Mouse (Mus musculus) ovary, postnatal 14 days (tissue): ENCODE results near the gene Olfr1340.
A peak's percentile ranks its signal among the peaks of the same experiment; 100 is the strongest.

Experiments
- DNase-seq: peaks from one replicate; pipeline ENCODE4 v3.0.0; 2022; ENCODE audit warnings: low spot score

Olfr1340 gene

DNA sequence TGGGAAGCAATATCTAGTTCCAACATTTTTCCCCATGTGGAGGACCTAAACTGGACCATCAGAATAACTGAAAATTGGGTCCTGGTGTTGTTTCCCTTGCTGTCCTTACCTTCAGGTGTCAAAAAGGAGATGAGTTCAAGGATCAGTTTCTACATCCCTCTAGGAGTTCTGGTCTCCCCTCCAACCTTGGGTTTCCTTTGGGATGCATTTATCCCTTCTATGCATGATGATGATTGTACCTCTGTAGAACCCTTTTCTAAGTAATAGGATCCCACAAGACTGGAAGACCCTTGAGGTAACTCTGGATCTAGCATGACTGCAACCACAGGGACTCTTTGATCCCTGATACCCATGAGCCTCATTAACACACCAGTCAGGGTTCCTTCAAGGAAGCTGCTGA lies at the start of gene Olfr1340:
Gene Olfr1340, plus strand, starts transcription at position 301 of the 400 bp plus-strand sequence.
- DNase-seq = no peak

DNA sequence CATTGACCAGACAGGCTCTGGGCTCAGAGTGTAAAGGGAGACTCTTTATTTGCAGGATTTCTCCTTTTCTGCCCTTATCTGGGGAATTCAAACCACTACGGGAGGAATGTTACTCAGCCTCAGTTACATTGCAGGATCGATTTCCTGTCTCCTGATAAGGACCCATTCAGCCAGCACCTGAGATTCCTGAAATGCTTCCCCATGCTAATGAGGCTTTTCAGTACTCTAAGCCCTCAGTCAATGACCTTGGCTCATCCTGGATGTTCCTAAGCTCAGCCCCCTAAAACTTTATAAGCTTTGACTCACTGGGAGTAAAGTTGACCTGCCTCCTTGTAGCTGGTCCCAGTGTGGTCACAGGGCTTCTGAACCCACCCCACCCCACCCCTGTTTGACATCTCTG lies 32.9 kb upstream of the Olfr1340 start:
- no peak for DNase-seq

DNA sequence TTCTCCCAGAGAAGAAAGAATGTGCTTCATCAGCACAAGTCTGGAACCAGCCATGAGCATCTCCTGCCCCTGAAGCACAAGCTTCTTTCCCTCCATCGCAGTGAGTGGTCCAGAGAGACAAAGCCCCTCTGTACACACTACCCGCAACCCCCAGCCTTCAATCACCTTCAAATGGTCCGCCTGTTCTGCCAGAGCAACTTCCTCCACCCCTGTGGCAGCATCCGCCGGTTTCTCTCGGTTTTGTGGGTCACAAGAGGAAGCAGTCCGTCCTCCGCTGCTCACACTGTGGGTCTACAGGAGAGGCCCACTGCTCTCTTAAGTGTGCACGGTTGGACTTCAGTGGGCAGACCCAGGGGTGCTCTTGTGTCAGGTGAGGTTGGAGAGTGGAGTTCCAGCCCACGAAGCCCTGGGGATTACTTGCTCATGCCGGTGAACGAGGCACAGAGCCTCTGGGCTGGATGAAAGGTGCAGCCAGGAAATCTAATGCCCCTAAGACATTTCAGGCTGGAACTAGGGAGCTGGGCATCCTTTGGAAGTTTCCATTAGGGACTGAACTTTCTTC lies 27.4 kb upstream of the Olfr1340 start, which contains the start of gene Olfr1342:
Gene Olfr1342, minus strand, starts transcription at position 345 of the 562 bp plus-strand sequence.
- DNase-seq = no peak

DNA sequence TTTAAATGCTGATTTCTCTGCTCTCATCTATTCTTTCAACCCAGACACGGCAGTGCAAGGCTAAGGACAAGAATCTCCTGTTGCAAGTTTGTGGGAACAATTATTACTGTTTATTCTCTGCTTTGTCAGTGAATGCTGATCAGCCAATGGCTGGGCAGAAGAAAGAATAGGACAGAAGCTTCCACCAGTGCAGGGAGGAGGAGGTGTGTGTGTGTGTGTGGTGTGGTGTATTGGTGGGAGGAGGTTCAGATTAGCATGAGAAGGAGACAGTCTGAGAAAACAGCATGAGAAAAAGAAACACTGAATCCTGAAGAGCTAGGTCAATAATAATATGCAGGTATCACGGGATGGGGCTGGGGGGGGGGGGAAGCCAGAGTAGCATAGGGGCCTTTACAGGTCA lies 26.1 kb upstream of the Olfr1340 start:
- DNase-seq = no peak

DNA sequence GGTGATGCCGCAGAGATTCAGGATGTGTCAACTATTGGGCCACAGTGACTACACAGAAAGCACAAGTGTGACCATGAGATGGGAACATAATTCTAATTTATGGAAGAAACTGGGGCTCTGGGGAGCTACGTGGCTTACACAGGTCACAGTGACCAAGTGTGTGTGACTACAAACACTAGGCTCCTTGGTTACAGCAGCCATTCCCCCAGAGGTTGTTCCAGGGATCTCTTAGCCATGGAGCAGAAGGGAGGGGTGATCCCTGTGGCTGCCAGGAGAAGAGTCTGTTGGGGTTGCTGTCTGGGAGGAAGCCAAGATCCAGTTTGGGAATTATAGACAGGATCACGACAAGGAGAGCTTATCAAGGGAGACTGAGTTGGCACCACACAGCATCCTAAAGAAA lies 16.7 kb upstream of the Olfr1340 start, which contains the start of gene Olfr1341:
Gene Olfr1341, plus strand, starts transcription at position 301 of the 400 bp plus-strand sequence.
- DNase-seq = no peak

DNA sequence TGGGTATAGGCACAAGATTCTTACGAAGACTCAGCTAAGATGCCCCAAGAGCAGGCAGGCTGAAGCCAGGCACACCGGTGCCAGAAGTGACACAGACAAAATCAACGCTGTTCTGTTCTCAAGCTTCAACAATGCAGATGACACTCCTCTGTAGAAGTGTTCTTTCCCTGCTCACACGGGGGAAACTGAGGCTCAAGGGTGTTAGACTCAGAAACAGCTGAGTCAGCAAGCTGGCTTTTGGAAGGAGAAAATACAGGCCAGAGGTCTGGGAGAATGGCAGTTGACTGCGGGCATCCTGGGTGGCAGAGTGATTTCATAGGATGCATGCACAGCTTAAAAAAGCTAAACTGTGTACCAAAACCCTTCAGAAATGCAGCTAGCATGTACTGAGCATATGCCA lies 11.9 kb upstream of the Olfr1340 start:
- no peak for DNase-seq

DNA sequence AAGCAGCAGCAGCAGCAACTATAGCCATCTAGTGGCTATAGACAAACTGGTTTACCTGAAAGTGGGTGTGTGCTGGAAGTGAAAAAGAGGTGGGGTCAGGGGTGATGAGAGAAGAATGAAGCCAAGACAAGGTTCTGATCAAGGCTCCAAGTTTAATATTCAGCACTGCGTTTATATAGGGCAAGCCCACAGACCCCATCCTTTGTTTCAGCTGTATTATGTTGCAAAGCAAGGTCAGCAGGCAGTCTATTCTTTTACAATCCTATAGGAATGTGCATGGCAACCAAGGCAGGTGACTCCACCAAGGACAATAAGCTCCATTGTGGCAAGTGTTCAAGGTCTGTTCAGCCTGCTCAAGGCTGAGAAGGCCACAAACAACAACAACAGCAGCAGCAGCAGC lies 8.3 kb upstream of the Olfr1340 start:
- no peak for DNase-seq

DNA sequence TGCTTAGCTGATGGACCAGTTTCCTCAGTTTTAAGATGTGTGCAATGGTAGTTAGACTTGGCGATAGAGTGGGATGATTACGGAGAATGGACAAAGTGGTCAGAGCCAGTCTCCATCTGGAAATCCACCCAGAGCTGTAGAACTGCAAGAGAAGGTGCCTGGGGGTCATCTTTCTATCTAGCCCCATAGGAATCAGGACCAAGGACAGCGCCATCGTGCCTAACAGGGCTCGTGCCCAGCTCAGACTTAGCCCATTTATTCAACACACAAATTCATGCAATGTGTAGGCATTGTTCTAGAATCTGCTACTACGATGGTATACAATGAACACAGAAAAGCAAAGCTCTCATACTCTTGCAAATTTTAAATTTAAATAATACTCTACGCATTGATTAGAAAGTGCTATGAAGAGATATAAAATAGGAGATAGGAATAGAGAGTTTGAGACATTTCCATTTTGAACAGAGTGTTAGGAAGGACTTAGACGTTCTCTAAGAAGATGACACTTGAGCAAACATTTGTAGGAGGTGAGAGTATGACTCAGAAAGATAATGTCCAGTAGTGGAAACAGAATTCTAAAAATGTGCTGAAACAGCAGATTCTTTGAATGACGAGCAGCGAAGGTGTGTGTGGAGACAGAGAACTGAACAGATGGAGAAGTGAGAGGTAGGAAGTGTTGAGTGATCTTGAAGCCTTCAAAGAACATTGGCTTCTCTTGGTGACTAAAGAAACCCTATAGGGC lies 2.0 kb downstream of the Olfr1340 start:
- DNase-seq = peak; percentile 2

DNA sequence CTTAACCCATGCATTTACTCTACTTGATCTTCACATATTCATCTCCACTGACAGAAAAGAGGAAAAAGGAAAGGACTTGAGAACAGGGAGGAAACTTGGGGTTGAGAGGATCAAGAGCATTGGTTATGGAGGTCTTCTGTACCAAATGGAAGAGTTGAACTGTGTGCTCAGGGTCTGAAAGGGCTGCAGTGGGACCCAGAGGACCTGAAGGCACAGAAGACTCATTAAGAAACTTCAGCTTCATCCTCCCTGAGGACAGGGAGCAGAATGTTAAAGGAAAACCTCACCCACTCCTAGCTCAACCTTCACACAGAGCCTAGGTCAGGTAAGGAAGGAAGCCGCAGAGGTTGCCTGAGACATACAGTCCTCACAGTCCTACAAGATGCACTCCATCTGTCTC lies 11.9 kb downstream of the Olfr1340 start, which contains the start of gene Olfr1339:
Gene Olfr1339, plus strand, starts transcription at position 301 of the 400 bp plus-strand sequence.
- DNase-seq = no peak

DNA sequence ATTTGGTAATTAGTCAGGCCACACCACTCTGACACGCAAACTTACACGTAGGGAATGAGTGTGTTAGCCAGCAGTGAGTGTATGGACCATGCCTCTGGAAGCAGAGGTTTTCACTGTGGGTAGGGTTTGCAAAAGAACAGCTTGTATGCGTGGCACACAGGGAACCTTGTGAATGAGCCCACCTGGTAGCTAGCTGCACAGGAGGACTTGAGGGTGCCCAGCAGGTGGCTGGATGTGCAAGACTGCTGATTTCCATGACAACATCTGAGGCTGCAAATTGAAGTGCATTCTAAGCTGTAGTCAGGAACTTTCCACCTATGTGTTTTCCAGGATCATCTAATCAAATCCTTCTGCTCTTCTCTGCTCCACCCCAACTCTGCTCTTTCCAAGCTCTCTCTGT lies 19.6 kb downstream of the Olfr1340 start:
- no peak for DNase-seq

DNA sequence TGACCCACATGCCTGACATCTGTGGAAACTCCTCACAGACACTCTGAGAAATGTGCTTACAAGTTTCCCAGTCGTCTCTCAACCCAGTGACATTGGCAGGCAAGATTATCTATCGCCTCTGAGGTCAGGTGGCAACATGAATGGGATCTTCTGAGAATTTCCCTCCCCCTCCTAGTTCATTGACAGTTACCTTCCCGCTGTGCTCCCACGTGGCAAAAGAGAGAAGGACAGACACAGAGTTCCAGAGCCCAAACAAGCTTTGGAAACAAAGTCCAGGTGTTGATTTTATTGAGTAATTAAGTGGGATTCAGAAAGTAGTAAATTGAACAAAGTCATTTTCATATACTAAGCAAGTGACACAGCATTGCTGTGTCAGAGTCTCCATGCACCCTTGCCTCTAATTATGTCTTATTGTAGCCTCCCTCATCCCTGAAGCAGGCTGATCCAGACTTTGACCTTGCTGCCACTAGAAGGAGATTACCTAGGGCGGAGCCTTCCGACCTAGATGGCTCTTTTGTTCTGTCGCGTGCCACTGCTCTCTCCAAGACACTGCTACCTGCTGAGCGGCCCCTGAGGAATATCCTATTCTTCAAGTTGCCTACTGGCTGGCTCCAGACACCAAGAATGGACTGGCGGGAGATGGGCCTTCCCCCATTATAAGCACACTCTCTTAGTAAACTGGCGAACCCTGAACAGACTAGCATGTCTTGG lies 21.2 kb downstream of the Olfr1340 start:
- DNase-seq = no peak

DNA sequence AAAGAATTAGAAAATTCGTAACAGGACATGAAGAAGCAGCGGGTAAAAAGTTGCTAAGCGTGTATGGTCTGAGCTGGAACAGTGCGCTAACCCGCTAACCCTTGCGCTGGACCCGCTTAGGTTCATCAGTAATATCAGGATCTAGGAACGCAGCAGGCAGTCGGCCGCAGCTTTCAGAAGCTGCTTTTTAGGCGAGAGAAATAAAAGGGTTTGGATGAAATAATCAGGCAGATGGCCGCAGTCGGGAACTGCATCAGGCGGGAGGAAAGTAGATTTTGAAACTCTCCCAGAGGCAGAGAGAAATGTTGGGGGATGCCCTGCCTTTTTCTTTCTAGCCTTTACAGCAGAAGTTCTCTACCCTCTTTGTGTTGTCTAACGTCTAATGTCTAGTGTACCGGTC lies 21.9 kb downstream of the Olfr1340 start:
- no peak for DNase-seq

DNA sequence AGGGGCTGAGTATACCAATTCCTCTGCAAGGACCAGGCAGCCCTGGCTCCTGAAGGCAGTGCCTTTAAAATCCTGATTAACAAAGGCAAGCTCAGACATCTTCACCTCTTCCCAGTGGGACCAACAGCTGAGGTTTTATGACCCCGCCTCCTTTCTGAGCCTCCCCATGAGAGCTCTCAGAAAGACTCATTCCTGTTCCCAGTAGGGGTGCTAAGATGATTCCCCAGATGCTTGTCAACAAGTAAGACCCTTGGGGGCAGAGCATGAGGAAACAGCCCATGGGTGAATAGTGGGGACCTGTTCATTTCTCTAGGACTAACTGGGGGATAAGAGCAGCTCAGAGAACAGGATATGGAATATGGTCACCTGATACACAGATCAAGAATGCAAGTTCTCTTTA lies 38.7 kb downstream of the Olfr1340 start, which contains the start of gene Olfr1338:
Gene Olfr1338, minus strand, starts transcription at position 101 of the 400 bp plus-strand sequence.
- DNase-seq = no peak
